Mouse (Mus musculus): ENCODE measurements around the gene Mov10. TPM values are rescaled to one million over a fixed set of nuclear protein-coding genes. Genes with fewer than 3 reads are reported as not detected.
"Not testable (repeated sequence)": the region's sequence is repeated elsewhere in the genome, so short reads cannot be mapped to it uniquely, and the experiment has no call there.

The Mov10 gene
- polyA plus RNA-seq, 1 experiment from 2014 or later: 18.5 TPM

DNA sequence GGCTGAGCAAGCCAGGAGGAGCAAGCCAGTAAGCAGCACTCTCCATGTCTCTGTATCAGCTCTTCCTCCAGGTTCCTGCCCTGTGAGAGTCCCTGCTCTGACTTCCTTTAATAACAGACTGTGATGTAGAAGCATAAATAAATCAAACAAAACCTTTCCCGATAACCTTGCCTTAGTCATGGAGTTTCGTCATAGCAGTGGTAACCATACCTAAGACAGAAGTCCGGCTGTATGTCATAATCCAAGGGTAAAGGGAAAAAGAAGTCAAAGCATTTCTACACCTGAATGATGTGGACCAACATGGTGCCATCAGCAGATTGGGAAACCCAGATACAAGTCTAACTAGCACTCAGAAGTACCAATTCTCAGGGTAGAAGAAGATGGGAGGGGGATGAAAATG lies 17.4 kb upstream of the Mov10 start:
- H3K9ac ChIP-seq: no peak overlapping the region
- no peaks in the 10 kb centered on the region for H3K4me1 ChIP-seq
- no peaks in the 10 kb centered on the region for H3K27me3 ChIP-seq (replicated peaks)
- peaks cover 46% of the 10 kb centered on the region for H3K36me3 ChIP-seq
- no peak overlapping the region for H3K27ac ChIP-seq
- H3K4me2 ChIP-seq (replicated peaks): no peak overlapping the region
- no peak overlapping the region for H3K4me3 ChIP-seq
- H3K9me3 ChIP-seq: no peaks in the 10 kb centered on the region
- WGBS: over 99% methylated on average over 3 of the region's 3 CpGs
- no peak for ATAC-seq (ENCODE audit: low FRiP score, low read depth)

DNA sequence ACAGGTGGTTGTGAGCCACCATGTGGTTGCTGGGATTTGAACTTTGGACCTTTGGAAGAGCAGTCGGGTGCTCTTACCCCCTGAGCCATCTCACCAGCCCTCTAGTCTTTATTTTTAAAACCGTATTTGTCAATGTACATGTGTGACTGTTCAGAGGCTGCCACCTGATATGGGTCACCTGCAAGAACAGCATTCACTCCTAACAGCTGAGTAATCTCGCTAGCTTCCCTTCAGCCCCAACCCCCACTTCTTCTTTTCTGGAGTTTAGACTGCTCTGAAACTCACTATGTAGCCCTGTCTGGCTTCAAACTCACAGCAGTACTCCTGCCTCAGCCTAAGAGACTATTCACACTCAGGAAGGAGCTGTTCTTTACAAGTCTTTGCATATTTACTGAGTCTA lies 4.0 kb upstream of the Mov10 start:
- no peaks in the 10 kb centered on the region for H3K9me3 ChIP-seq

DNA sequence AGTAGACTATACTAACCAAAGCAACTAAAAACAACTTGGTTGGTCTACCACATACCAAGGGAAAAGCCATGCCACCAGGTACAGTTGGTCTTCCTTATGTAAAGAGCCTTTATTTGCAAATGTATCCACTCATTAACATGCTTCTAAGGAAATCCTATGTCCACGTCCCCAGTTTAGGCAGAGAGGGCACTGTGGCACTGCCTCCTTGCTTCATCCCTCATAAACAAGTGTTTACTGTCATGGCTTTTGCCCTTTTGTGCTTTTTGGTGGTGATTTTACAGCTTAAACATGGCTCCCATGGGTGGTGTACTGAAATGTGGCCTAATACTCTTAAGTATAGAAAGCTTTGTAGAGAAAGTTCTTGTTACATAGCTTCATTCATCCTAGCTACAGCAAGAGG lies 2.1 kb upstream of the Mov10 start:
- Histone ChIP-seq H3K4me1 (peaks cover 14% of the 10 kb centered on the region), H3K9me3 (no peaks in the 10 kb centered on the region), H3K9ac (no peak overlapping the region), H3K36me3 (peaks cover 6% of the 10 kb centered on the region), H3K27me3 (replicated peaks) (no peaks in the 10 kb centered on the region), H3K4me2 (replicated peaks) (no peak overlapping the region), H3K27ac (no peak overlapping the region), H3K4me3 (no peak overlapping the region)
- WGBS: 56% methylated on average over 1 of the region's 1 CpGs
- no peak for ATAC-seq (ENCODE audit: low FRiP score, low read depth)

More for the DNA sequence above, 4.0 kb upstream of the Mov10 start:
- H3K36me3 ChIP-seq: peaks cover 19% of the 10 kb centered on the region
- H3K27me3 ChIP-seq (replicated peaks): no peaks in the 10 kb centered on the region
- H3K4me1 ChIP-seq: peaks cover 6% of the 10 kb centered on the region; the same call in 1 of the 2 replicates
- no peak overlapping the region for H3K4me2 ChIP-seq (replicated peaks)
- ATAC-seq (ENCODE audit: low FRiP score, low read depth): no peak
- H3K4me3 ChIP-seq: no peak overlapping the region
- WGBS: 84% methylated on average over 3 of the region's 3 CpGs
- H3K9ac ChIP-seq: no peak overlapping the region
- H3K27ac ChIP-seq: no peak overlapping the region

DNA sequence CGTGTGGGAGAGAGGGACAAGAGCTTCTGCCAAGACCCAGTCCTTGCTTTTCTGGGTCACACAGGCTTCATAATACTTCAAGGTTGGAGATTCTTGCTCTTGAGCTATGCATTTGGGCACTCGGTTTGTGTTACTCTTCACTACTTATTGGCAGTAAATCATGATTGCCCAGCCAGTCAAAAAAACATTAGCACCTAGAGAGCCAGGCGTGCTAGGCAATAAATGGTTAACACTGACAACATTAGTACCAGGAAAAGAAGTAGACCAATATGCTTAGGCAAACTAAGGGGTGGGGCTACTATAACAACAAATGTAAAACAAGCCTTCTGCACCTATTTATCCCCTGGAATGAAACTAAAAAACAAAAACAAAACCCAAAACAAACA lies 379 bp upstream of the Mov10 start:
- 0 out of 2 replicates have a peak, but pooled peaks cover 3% of the 10 kb centered on the region for H3K36me3 ChIP-seq
- peaks cover 14% of the 10 kb centered on the region for H3K4me1 ChIP-seq
- H3K9ac ChIP-seq: 0 out of 2 replicates have a peak overlapping the region, but pooled peaks have one; percentile 82
- H3K4me2 ChIP-seq (replicated peaks): peak overlapping the region; percentile 99
- 4% methylated on average over 3 of the region's 3 CpGs for whole genome bisulfite sequencing
- H3K9me3 ChIP-seq: no peaks in the 10 kb centered on the region
- peak overlapping the region; percentile 78; the same call in 1 of the 2 replicates for H3K4me3 ChIP-seq
- no peak overlapping the region for H3K27ac ChIP-seq
- no peaks in the 10 kb centered on the region for H3K27me3 ChIP-seq (replicated peaks)
- ATAC-seq (ENCODE audit: low FRiP score, low read depth): no peak

DNA sequence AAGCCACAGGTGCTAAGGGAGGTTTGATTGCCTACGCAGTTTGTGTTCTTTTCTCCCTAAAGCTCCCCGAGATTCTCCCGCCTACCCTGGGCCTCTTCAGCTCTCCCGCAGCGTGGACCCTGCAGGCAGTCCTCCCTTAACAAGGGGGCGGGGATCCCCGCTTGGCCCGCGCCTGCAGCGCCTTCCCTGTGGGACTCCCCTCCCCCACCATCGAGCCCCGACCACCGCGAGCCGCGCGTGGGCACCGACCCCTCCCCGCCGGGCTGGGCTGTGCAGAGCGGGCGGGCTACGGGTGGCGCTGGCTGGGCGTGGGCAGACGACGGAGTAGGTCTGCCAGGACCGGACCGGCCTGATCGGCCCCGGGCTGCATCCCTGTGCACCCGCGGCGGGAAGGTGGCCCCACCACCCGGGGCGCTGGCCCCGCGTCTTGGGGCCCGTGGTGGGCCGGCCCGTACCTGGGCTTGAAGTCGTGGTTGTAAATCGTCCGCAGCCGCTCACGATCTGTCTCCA lies 827 bp downstream of the Mov10 start:
- Histone ChIP-seq H3K27me3 (replicated peaks) (no peaks in the 10 kb centered on the region), H3K27ac (no peak overlapping the region), H3K4me1 (peaks cover 14% of the 10 kb centered on the region), H3K9ac (peak overlapping the region; percentile 82), H3K4me3 (peak overlapping the region; percentile 78), H3K4me2 (replicated peaks) (peak overlapping the region; percentile 99), H3K9me3 (no peaks in the 10 kb centered on the region), H3K36me3 (0 out of 2 replicates have a peak, but pooled peaks cover 2% of the 10 kb centered on the region)
- WGBS: under 1% methylated on average over 46 of the region's 46 CpGs
- peak; percentile 80 for ATAC-seq (ENCODE audit: low FRiP score, low read depth)

DNA sequence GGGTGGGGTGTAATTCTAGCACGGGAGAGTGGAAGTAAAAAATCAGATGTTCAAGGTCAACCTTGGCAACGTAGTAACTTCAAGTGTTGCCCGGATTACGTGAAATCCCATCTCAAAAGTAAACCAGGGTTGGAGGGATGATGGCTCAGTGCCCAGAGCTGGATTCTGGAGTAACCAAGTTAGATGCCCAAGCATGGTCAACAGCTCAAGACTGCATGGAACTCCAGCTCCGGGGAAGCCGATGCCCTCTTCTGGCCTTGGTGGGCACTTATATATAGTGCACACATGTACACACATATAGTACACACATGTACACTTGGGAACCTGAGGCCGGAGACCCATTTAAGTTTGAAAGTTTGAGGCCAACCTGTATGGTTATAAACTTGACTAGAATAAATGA lies 2.2 kb downstream of the Mov10 start:
- 94% methylated on average over 7 of the region's 7 CpGs for WGBS
- H3K4me1 ChIP-seq: peaks cover 14% of the 10 kb centered on the region
- H3K9me3 ChIP-seq: no peaks in the 10 kb centered on the region
- no peaks in the 10 kb centered on the region for H3K27me3 ChIP-seq (replicated peaks)
- H3K4me2 ChIP-seq (replicated peaks): no peak overlapping the region
- no peaks in the 10 kb centered on the region for H3K36me3 ChIP-seq
- H3K9ac ChIP-seq: no peak overlapping the region
- no peak overlapping the region for H3K27ac ChIP-seq
- no peak overlapping the region for H3K4me3 ChIP-seq
- ATAC-seq (ENCODE audit: low FRiP score, low read depth): no peak

DNA sequence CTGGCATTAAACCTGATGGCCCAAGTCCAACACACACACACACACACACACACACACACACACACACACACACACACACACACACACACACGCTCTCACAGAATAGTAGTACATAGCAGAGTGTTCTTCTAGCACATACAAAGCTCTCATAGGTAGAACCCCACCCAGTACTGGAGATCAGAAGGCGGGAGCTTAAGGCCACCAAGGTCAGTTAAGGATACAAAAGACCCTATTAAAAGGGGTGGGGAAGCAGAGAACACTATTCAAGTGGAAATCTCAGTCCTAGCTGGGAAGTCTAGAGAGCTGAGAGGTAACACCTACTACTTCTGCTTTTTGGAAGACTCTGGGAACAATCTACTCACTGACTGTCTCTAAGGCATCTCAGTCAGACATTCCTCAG lies 3.0 kb downstream of the Mov10 start:
- Histone ChIP-seq H3K27me3 (replicated peaks) (no peaks in the 10 kb centered on the region), H3K9ac (no peak overlapping the region), H3K27ac (no peak overlapping the region), H3K4me3 (no peak overlapping the region), H3K4me1 (peaks cover 14% of the 10 kb centered on the region), H3K4me2 (replicated peaks) (no peak overlapping the region), H3K9me3 (no peaks in the 10 kb centered on the region), H3K36me3 (no peaks in the 10 kb centered on the region)
- no peak for ATAC-seq (ENCODE audit: low FRiP score, low read depth)
- WGBS: 81% methylated on average over 2 of the region's 2 CpGs

DNA sequence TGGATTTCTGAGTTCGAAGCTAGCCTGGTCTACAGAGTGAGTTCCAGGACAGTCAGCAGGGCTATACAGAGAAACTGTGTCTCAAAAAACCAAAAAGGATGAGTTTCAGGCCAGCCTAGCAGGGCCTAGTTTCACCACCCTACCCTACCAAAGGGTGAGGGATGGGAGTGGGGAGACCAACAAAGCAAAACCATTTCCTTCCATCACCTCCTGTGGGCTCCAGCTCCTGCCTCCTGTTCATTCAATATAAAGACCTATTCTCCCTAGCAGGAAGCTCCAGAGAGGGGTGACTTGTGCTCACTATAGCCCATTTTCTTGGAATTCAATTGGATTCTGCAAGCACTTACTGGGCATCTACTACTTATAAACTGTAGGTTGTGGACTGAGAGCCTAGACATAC lies 3.6 kb downstream of the Mov10 start:
- WGBS: 96% methylated on average over 1 of the region's 1 CpGs
- no peak for ATAC-seq (ENCODE audit: low FRiP score, low read depth)

DNA sequence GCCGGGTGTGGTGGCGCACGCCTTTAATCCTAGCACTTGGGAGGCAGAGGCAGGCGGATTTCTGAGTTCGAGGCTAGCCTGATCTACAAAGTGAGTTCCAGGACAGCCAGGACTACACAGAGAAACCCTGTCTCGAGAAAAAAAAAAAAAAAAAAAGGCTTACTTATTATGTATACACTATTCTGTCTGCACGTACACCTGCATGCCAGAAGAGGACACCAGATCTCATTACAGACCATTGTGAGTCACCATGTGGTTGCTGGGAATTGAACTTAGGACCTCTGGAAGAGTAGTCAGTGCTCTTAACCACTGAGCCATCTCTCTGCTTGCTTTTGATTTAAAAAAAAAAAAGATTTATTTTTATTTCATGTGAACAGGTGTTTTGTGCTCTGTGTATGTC lies 5.1 kb downstream of the Mov10 start:
- WGBS: 93% methylated on average over 7 of the region's 7 CpGs
- ATAC-seq (ENCODE audit: low FRiP score, low read depth): not testable (repeated sequence)

More for the DNA sequence above, 3.6 kb downstream of the Mov10 start:
- Histone ChIP-seq H3K4me2 (replicated peaks) (no peak overlapping the region), H3K27ac (no peak overlapping the region), H3K9me3 (no peaks in the 10 kb centered on the region), H3K9ac (no peak overlapping the region), H3K27me3 (replicated peaks) (no peaks in the 10 kb centered on the region), H3K36me3 (no peaks in the 10 kb centered on the region), H3K4me1 (peaks cover 14% of the 10 kb centered on the region), H3K4me3 (no peak overlapping the region)

DNA sequence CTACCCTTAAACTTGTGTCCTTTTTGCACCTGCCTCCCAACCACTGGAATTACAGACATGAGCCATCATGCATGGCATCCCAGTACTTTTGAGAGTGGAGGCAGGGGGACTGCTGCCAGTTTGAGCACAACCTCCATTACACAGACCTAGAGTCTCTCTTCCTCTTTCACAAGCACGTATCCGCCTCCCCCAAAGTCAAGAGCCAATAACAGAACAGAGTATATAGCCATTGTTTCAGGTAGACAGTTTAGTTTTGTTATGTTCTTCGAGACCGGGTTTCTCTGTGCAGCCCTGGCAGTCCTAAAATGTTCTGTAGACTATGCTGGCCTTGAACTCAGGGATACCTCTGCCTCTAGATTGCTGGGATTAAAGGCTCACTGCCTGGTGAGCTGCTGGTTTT lies 6.1 kb downstream of the Mov10 start:
- no peak for ATAC-seq (ENCODE audit: low FRiP score, low read depth)
- Histone ChIP-seq H3K4me1 (peaks cover 6% of the 10 kb centered on the region), H3K4me2 (replicated peaks) (no peak overlapping the region), H3K27ac (no peak overlapping the region), H3K36me3 (no peaks in the 10 kb centered on the region), H3K9me3 (no peaks in the 10 kb centered on the region), H3K27me3 (replicated peaks) (no peaks in the 10 kb centered on the region), H3K9ac (no peak overlapping the region), H3K4me3 (no peak overlapping the region)
- WGBS: 88% methylated on average over 4 of the region's 4 CpGs

More for the DNA sequence above, 5.1 kb downstream of the Mov10 start:
- not testable (repeated sequence) for H3K9ac ChIP-seq; H3K36me3 ChIP-seq; H3K4me3 ChIP-seq; H3K4me2 ChIP-seq (replicated peaks); H3K27ac ChIP-seq; H3K9me3 ChIP-seq; H3K27me3 ChIP-seq (replicated peaks)
- H3K4me1 ChIP-seq: peaks cover 11% of the 10 kb centered on the region

DNA sequence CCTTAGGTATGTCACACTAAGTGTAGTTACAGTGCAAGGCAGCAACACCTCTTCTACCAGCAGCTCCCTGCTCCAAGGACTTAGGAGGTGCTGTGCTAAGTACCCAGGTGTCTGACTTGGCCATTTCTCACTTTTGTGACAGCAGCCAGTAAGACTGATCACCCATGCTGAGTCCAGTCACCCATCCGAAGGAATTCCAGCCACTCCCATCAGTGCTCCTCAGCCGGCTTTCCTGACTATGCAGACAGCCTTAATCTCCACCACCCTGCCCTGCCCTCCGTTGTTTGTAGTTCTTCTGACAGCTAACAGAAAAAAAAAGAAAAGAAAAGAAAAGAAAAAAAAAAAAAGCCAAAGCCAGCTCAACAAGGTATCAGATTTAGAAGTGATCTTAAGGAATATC lies 6.6 kb downstream of the Mov10 start:
- H3K9ac ChIP-seq: no peak overlapping the region
- no peak overlapping the region for H3K4me3 ChIP-seq
- WGBS: 34% methylated on average over 3 of the region's 3 CpGs
- no peaks in the 10 kb centered on the region for H3K27me3 ChIP-seq (replicated peaks)
- H3K27ac ChIP-seq: no peak overlapping the region
- H3K36me3 ChIP-seq: no peaks in the 10 kb centered on the region
- H3K9me3 ChIP-seq: no peaks in the 10 kb centered on the region
- no peak overlapping the region for H3K4me2 ChIP-seq (replicated peaks)
- 0 out of 2 replicates have a peak, but pooled peaks cover 1% of the 10 kb centered on the region for H3K4me1 ChIP-seq
- ATAC-seq (ENCODE audit: low FRiP score, low read depth): no peak

DNA sequence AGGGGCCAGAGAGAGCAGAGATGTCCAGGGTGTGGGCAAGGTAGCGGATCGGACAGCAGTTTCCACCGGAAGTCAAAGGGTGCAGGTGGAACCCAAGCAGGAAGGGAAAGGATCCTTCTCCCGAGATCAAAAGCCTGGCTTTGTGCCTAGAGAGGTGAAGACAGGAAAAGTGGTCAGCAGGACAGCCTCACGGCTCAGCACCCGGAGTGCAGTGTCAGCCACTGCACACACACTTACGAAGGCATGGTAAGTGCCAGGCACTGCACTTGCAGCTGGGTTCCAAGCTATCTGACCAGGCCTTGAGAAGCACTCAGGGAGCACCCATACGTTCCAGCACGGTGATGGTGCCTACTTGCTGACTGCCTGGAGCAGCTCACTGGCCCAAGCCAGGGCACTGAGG lies 12.8 kb downstream of the Mov10 start:
- no peaks in the 10 kb centered on the region for H3K4me1 ChIP-seq
- no peaks in the 10 kb centered on the region for H3K27me3 ChIP-seq (replicated peaks)
- ATAC-seq (ENCODE audit: low FRiP score, low read depth): no peak
- H3K4me3 ChIP-seq: no peak overlapping the region
- no peak overlapping the region for H3K27ac ChIP-seq
- WGBS: 87% methylated on average over 9 of the region's 9 CpGs
- no peak overlapping the region for H3K4me2 ChIP-seq (replicated peaks)
- H3K9ac ChIP-seq: no peak overlapping the region
- H3K36me3 ChIP-seq: peaks cover 9% of the 10 kb centered on the region
- no peaks in the 10 kb centered on the region for H3K9me3 ChIP-seq

DNA sequence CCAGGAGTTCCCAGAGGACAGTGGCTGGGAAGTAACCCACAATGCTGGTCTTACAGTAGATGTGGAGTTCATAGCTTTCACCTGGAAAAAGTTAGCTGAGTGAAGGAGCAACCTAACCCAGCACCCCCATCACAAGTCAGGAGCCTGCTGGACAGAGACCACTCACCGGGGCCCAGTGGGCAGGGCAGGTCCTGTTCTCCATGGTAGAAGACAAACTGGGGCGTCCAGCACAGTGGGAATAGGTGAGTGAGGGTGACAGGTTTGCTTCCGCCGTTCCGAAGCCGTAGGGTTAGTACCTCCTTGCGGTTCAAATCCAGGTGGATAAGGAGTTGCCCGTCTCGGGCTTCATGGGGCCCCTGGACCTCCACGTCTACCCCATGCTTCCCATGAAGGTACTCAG lies 14.1 kb downstream of the Mov10 start:
- no peak overlapping the region for H3K27ac ChIP-seq
- H3K36me3 ChIP-seq: peaks cover 13% of the 10 kb centered on the region
- H3K4me3 ChIP-seq: no peak overlapping the region
- WGBS: 90% methylated on average over 10 of the region's 10 CpGs
- H3K27me3 ChIP-seq (replicated peaks): no peaks in the 10 kb centered on the region
- no peak overlapping the region for H3K9ac ChIP-seq
- H3K4me2 ChIP-seq (replicated peaks): no peak overlapping the region
- no peaks in the 10 kb centered on the region for H3K4me1 ChIP-seq
- ATAC-seq (ENCODE audit: low FRiP score, low read depth): no peak
- no peaks in the 10 kb centered on the region for H3K9me3 ChIP-seq

Data from neural tube, embryonic 12.5 days (tissue).